Mouse (Mus musculus): ENCODE measurements around the gene Smurf2. TPM values are rescaled to one million over a fixed set of nuclear protein-coding genes. Genes with fewer than 3 reads are reported as not detected.

The Smurf2 gene
- polyA plus RNA-seq, 1 experiment = 56.3 TPM

DNA sequence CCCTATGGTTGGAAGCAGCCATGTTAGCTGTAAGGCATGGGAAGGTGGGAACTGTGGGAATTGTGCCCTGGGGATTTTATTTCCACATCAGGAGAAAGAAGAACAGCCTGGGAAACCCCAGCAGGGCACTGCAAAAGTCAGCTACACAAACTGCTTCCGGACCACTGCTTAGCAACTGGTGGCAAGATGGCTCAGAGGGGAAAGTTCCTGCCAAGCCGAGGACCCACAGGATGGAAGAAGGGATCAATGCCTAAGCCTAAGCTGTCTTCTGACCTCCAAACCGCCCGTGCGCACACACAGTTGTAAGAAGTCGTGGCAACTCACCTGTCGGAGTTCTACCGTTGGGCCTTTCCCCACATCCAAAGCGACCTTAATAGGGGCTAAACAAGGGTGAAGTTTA is 147.5 kb downstream of the Smurf2 start:
- TF ChIP-seq POLR2A (IDR thresholded peaks at IDR 0.05; ENCODE audit: low read depth, low read length) (no peak), CTCF (IDR thresholded peaks at IDR 0.05; ENCODE audit: borderline replicate concordance, insufficient read depth, low read length) (no peak)
- Histone ChIP-seq H3K27ac (ENCODE audit: insufficient read depth, low read length) (no peak overlapping the region), H3K4me3 (ENCODE audit: insufficient read depth, low read length) (no peak overlapping the region), H3K4me1 (ENCODE audit: control insufficient read depth, insufficient read depth, low read length) (no peaks in the 10 kb centered on the region)

DNA sequence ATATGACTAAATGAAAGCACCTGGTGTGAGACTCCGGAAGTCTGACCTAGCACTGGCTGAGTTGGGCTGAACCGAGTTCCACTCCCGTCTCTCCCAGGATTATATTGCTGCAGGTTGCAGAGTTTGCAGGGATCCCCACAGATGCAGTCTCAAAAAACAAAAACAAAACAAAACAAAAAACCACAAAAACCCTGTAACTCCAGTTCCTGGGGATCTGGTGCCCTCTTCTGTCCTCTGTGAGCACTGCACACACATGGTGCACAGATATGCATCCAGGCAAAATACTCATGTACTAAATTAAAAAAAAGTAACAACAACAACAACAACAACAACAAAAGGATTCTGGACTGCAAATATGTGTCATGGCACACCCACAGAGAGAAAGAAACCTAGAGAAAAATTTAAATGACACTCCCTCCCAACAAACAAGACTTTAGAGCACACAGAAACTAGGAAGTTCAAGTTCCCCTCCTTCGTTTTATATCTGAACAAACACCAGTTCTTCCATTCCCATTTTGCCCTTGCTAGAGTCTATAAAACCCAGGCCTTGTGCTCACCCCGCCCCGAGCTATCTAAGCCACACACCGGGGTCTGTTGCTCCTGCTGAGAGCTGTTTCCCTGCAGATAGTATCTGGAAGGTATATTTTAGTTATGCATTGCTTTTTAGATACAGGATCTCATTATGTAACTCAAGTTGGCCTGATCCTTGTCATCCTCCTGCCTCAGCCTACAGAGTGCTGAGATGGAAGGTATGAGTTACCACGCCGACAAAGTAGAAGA is 150.1 kb downstream of the Smurf2 start:
- H3K4me3 ChIP-seq (ENCODE audit: insufficient read depth, low read length) = no peak overlapping the region
- TF ChIP-seq CTCF (IDR thresholded peaks at IDR 0.05; ENCODE audit: borderline replicate concordance, insufficient read depth, low read length) (no peak), POLR2A (IDR thresholded peaks at IDR 0.05; ENCODE audit: low read depth, low read length) (no peak)

More for the DNA sequence above, 150.1 kb downstream of the Smurf2 start:
- Histone ChIP-seq H3K4me1 (ENCODE audit: control insufficient read depth, insufficient read depth, low read length) (no peaks in the 10 kb centered on the region), H3K27ac (ENCODE audit: insufficient read depth, low read length) (no peak overlapping the region)

Other genes with a start within 250 kb of the Smurf2 start
- gene Pecam1, start 170.1 kb downstream of the Smurf2 start, polyA plus RNA-seq (2011; ENCODE audit: insufficient read length, low read depth, missing spikeins) = 0.32 and 1.0 TPM in 2 replicates
- 0.43 and 1.4 TPM in 2 replicates for gene Milr1, start 169.5 kb downstream of the Smurf2 start, polyA plus RNA-seq (2011; ENCODE audit: insufficient read length, low read depth, missing spikeins)
- 4.1 and 4.3 TPM in 2 replicates for gene Polg2, start 141.2 kb downstream of the Smurf2 start, polyA plus RNA-seq (2011; ENCODE audit: insufficient read length, low read depth, missing spikeins)
- gene Ddx5, start 131.5 kb downstream of the Smurf2 start, polyA plus RNA-seq (2011; ENCODE audit: insufficient read length, low read depth, missing spikeins) = 769 and 953 TPM in 2 replicates
- gene Cep95, start 131.5 kb downstream of the Smurf2 start, polyA plus RNA-seq (2011; ENCODE audit: insufficient read length, low read depth, missing spikeins) = 11.2 and 15.9 TPM in 2 replicates
- gene Kpna2, start 78.8 kb upstream of the Smurf2 start, polyA plus RNA-seq (2011; ENCODE audit: insufficient read length, low read depth, missing spikeins) = 215 and 225 TPM in 2 replicates
- gene 1810010H24Rik, start 105.0 kb upstream of the Smurf2 start, polyA plus RNA-seq (2011; ENCODE audit: insufficient read length, low read depth, missing spikeins) = 0.60 and 1.4 TPM in 2 replicates
- 49.4 and 50.2 TPM in 2 replicates for gene Bptf, start 211.4 kb upstream of the Smurf2 start, polyA plus RNA-seq (2011; ENCODE audit: insufficient read length, low read depth, missing spikeins)

All from embryonic fibroblast, embryonic 13.5 days (primary cell).